Mouse (Mus musculus) CD4-positive, CD25-positive, alpha-beta regulatory T cell, adult 2 months (primary cell): ENCODE measurements around the gene Abcc5.
A peak's percentile ranks its signal among the peaks of the same experiment; 100 is the strongest.

ENCODE experiments used
- DNase-seq: peaks from one replicate; pipeline ENCODE4 v3.0.0-alpha.2; 2012; ENCODE audit warnings: low read depth, low spot score

The Abcc5 gene

DNA sequence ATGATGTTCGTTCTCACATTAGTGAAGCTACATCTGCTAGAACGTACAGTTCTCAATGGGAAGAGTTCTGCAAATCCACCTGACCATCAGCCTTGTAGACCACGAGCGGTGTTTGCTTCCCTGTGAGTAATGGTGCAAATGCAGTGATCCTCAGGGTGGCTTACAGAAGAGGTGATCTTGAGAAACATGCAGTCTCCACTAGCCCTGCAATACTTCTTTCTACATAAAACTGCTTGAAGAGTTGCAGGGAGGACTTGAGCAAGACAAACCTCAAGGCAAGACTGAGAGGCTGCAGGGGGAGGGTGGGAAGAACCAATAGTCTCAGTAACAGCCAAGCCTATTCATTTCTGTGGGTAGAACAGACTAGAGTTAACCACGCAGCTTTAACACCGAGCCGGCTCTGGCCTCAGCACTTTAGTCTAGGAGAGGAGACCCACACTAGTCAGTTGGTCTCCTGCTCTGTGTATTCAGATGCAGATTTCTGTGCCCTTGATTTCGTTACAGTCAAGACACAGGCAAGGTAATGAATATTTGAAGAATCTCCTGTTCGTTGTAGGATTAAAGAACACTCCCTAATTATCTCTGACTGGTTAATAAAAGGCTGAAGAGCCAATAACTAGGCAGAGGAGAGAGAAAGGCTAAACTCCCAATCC lies 66.4 kb downstream of the Abcc5 start:
- DNase-seq: no peak

DNA sequence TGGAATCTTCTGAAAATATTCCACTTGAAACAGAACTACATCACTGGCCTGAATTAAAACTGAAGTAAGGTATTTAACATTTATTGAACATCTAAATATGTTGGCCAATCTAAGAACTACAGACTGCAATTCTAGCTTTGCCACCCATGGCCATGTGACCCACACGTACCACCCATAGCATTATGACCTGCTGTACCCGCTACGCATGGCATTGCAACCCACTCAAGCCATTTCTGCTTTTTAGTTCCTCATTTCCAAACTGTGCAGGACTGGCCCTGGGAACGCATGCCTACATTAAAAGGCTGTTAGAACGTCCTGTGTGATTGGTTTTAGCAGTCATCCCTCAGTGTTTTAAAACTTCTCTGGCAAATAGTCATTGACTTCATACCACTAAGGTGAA lies 68.4 kb downstream of the Abcc5 start:
- DNase-seq: no peak

DNA sequence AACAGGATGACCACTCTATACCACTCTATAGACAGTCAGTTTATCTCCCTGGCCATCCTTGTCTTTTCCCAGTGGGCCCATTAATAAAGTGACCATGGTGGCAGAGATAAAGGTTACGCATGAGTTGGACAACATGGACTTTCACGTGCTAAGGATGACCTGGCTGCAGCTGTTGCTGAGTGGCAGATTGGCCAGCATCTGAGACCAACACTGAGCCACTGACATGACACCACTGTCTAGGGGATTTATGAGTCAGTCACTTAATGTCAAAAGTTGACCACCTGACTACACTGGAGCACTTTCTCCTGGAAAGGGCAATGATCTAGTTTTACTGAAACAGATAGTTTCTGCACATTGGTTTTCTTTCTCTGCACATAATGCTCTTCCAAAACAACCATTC lies 71.4 kb downstream of the Abcc5 start:
- no peak for DNase-seq

DNA sequence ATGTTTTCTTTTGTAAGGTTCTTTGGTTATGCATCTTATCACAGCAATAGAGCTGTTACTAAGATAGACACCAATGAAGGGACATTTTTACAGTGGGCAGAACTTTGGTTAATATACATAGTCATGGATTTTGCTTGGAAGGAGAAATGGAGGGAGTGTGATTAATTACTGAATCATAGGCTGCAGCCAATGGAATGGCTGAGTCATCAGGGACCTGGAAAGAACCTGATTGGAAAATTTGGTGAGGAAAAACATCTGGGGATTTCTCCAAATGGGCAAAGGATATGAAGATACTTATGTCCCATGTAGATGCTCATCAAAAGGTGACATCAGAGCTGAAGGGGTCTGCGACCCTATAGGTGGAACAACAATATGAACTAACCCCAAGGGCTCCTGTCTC lies 72.2 kb downstream of the Abcc5 start:
- no peak for DNase-seq

DNA sequence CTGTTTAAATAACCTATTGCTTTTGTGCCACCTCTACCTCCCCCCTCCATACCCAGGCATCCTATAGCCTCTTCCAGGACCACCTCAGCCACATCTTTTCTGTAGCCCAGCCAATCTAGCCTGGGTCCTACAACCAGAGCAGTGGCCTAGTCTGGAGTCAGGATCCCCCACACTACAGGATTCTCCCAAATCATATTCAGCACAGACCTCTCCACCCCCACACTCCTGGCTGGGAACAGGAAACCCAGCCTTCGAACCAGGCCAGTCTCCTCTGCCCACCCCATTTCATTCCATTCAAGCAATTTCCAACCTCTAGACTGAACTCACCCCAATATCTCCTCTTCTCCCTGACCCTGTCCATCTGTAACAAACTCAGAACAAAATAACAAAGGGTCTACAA lies 80.7 kb downstream of the Abcc5 start:
- no peak for DNase-seq

DNA sequence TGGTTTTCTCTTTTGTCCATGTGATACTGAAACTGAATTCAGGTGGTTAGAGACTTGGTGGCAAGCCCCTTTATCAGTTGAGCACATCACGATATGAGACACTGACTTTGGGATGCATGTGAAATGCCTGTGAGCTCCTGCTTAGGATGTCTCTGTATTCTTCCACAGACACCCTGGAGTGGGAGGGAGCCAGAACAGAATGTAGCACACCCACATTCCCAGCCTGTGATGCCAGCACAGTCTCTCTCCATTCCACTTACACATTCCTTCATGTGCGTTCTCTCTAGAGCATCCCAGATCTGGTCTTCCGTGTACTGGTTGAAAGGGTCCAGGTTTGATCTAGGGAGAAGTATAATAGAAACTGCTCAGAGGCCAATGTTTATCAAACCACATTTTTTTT lies 87.6 kb downstream of the Abcc5 start:
- no peak for DNase-seq

DNA sequence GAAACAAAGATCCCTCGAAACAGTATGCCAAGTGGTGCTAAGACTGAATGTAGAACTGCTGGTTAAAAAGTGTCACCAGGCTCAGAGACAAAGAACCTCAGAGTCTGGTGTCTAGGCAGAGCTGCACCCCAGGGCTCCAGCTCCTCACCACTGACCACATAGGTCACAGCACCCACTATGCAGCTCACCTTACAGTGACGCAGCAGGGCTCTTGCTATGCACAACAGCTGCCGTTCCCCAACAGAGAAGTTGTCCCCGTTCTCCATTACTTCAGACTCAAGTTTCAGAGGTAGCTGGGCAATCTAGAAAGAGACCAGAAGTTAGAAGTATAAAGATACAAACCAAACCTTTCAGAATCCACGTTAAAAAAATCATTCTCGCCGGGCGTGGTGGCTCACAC lies 91.3 kb downstream of the Abcc5 start:
- DNase-seq: no peak

DNA sequence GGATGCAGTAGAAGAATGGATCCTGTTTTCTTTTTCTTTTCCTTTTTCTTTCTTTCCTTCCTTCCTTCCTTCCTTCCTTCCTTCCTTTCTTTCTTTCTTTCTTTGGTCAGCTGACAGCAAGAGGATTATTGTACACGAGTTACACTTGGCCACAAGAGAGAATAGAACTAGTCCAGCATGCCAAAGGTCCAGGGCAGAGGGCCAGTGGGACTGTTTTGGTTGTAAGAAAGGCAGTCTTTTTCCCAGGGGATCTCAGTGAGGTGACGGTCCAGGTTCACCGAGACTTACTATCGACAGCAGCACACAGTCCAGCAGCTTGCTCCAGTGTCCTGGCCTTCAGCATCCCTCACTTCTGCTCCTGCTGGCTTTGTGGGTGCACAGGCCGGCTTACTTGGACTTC lies 97.9 kb downstream of the Abcc5 start:
- DNase-seq: no peak

DNA sequence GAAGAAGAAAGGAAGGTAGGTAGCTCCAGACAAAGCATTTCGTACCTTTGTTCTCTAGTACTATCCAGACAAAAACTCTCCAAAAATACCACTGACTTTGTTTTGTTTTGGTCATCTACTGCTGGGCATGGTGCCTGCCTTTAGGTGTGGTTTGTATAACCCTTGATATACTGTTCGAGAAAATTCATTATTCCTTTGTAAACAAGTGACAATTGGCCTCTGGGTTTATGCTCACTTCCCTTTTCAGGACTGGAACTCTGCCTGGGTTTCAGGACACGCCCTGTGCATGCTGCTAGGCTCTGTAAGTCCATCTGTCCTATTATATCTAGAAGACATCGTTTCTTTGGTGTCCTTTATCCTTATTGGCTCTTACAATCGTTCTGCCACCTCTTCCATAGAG lies 100.9 kb downstream of the Abcc5 start, which contains the start of gene Cyp2ab1:
Gene Cyp2ab1 (minus strand): TSS at position 119 of the 400 bp plus-strand sequence.
- DNase-seq: no peak

DNA sequence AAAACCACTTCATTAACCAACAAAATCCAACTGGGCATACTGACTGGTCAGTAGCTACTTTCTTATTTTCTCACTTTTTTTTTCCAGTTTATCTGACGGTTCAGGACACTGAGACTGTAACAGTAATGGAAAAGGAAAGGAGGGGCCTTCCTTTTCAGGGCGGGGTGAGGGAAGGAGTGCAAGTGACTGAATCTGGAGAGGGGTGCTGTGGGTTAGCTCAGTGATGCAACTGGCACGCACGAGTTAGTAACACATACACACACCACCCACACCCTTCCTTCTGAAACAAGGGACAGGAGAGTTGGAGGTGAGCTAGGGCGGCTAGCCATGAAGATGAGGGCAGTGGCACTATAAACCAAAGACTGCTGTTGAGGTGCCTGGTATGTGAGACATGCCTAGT lies 102.3 kb downstream of the Abcc5 start:
- no peak for DNase-seq

DNA sequence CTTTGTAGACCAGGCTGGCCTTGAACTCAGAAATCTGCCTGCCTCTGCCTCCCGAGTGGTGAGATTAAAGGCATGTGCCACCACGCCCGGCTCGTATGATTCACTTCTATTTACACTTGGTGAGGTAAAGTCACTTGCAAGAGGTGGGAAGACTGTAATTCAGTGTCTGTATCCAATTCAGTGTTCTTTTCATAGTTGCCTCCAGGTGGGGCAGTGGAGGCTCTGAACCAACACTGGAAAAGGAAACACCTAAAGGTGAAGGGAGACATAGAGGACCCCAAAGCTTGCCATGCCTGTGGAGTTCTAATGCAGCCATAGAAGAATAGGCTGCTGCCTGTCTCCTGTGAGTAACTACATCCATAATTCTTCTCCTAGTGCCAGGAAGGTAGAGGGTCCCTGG lies 103.9 kb downstream of the Abcc5 start:
- DNase-seq: no peak

DNA sequence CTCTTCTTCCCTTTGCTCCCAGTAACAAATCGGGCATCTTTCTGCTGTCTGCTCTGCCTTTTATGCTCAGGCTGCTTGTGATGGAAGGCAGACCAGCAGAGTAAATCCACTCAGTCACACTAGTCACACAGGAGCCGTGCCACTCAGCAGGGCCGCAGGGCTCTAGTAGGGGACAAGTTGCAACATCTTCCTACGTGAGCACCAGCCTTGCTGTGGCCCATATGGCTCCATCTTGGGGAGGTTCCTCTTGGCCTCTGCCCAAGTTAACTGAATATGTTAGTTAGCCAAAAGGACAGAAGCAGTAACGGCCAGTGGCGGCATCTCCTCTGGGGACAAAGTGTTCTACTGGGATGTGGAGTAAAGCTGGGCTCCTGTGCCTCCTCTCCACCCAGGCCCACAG lies 109.4 kb downstream of the Abcc5 start:
- no peak for DNase-seq

DNA sequence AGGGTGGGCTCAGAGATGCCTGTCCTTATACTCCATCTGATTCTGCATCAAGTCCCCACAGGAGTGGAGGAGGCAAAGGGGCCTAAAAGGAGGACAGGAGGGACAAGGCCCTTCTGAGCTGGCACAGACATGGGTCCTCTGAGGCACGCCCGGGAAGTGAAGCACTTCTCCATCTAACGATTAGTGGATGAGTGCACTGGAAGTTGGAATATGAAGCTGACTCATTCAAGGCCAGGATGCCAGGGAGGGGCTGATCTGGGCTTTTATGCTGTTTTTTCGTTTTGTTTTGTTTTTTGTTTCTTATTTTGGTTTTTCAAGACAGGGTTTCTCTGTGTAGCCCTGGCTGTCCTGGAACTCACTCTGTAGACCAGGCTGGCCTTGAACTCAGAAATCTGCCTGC lies 110.9 kb downstream of the Abcc5 start:
- no peak for DNase-seq

DNA sequence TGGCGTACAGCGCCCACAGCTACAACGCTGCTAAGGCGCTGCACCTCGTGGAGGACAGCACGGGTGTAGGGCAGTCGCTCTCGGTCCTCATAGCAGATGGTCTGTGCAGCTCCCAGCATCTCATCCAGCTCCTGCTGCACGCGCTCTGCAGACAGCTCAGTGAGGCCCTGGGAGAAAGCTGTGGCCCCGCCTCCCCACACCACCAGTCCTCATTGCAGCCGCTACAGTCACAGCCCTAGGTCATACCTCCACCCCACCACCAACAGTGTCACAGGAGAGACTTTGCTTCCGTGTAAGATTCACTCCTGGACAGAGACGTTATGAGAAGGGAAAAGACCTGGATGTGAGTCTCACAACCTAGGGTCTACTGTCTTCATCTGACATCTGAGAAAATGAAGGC lies 113.9 kb downstream of the Abcc5 start:
- no peak for DNase-seq

DNA sequence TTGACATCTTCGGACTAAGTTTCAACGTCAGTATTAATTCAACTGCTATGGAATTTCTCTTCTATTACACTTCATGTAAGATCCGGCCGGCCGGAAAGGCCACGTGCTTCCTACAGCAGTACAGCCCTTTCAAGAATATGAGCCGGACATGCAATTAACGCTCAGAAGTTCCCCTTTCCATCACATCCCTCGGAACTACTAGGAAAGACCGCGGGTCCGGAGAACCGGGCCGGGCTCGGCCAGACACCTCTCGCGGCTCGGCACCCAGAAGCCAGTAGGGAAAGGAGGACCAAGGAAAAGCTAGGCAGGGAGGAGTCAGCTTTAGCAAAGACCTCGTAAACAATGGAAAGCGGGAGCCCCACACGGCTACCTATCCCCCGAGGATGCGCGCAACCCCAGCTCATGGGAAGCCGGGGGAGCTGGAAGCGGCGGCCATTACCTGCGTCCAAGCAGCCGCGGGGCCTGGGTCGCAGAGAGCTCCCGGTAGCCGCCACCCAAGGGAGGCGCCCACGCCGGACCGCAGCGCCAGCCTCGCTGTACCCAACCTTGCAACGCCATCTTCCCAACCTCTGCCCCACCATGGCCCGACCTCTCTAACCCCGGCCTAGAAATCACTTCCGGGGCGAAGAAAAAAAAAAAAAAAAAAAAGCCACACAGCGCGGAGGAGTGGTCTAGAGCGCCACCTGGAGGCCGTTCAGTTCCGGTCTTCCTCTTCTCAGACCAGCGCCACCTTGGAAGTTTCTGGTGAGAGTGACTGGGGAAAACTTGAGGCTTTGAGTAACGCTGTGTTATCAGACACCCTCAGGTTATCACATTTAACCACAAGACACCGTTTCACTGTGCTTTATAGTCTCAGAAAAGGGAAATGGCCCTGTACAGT lies 124.2 kb downstream of the Abcc5 start, which contains the start of gene Parl:
Gene Parl (minus strand): TSS at position 618 of the 880 bp plus-strand sequence.
- peak; percentile 97 for DNase-seq

DNA sequence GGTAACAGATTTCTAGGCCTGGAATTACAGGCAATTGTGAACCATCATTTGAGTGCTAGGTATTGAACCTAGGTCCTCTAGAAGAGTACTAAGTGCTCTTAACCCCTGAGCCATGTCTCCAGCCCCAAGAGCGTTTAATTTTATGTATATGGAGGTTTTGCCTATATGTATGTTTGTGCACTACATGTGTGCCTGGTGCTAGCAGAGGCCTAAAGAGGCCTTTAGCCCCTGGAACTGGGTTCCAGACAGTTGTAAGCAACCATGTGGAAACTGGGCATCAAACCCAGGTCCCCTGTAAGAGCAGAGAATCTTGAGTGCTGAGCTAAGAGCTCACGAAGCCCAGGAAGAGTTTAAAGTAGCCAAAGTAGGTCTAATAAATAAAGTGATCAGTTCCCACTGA lies 126.1 kb downstream of the Abcc5 start:
- no peak for DNase-seq
